Mouse (Mus musculus) adrenal gland, postnatal 25 days (tissue): Measurements from ENCODE around the gene Epha4. TPM values are rescaled to one million over a fixed set of nuclear protein-coding genes. Genes with fewer than 3 reads are reported as not detected.

Experiments used
- DNase-seq: peaks from one replicate; pipeline ENCODE4 v3.0.0; 2021; ENCODE audit warnings: mixed read lengths
- total RNA-seq: library from RNA; stranded (reverse); gene quantifications from 2 replicates; pipeline ENCODE4 v1.2.3, GENCODE M21; 2021

The Epha4 gene
- total RNA-seq, 1 experiment from 2014 or later: 2.7 TPM

- DNase-seq: no peak
Measured at GRCm38 (mm10) chr1:77444648-77445047, 70.2 kb downstream of the Epha4 start.

GRCm38 (mm10) chr1:77441987-77442386 is 72.9 kb downstream of the Epha4 start:
- DNase-seq: no peak

- no peak for DNase-seq
Measured at GRCm38 (mm10) chr1:77441401-77441800, 73.5 kb downstream of the Epha4 start.

GRCm38 (mm10) chr1:77440512-77440911 is 74.4 kb downstream of the Epha4 start:
- no peak for DNase-seq

- DNase-seq: no peak
Measured at GRCm38 (mm10) chr1:77439383-77440074, 75.4 kb downstream of the Epha4 start.

GRCm38 (mm10) chr1:77438639-77439038 is 76.2 kb downstream of the Epha4 start:
- DNase-seq: no peak

- DNase-seq: no peak
Measured at GRCm38 (mm10) chr1:77437881-77438610, 76.8 kb downstream of the Epha4 start.

GRCm38 (mm10) chr1:77435045-77435444 is 79.8 kb downstream of the Epha4 start:
- no peak for DNase-seq

GRCm38 (mm10) chr1:77433148-77433547 is 81.7 kb downstream of the Epha4 start:
- DNase-seq: no peak

GRCm38 (mm10) chr1:77432489-77432888 is 82.4 kb downstream of the Epha4 start:
- no peak for DNase-seq

GRCm38 (mm10) chr1:77429174-77429573 is 85.7 kb downstream of the Epha4 start:
- DNase-seq: no peak

GRCm38 (mm10) chr1:77426956-77427355 is 87.9 kb downstream of the Epha4 start:
- DNase-seq: no peak

GRCm38 (mm10) chr1:77425171-77425570 is 89.7 kb downstream of the Epha4 start:
- no peak for DNase-seq

GRCm38 (mm10) chr1:77421081-77421480 is 93.8 kb downstream of the Epha4 start:
- DNase-seq: no peak

- DNase-seq: no peak
Measured at GRCm38 (mm10) chr1:77420348-77420747, 94.5 kb downstream of the Epha4 start.

GRCm38 (mm10) chr1:77416872-77417271 is 98.0 kb downstream of the Epha4 start:
- no peak for DNase-seq

GRCm38 (mm10) chr1:77412871-77413669 is 101.8 kb downstream of the Epha4 start:
- DNase-seq: no peak

GRCm38 (mm10) chr1:77412285-77412684 is 102.6 kb downstream of the Epha4 start:
- no peak for DNase-seq

GRCm38 (mm10) chr1:77411222-77411621 is 103.7 kb downstream of the Epha4 start:
- no peak for DNase-seq

- DNase-seq: no peak
Measured at GRCm38 (mm10) chr1:77410716-77411115, 104.2 kb downstream of the Epha4 start.

- DNase-seq: no peak
Measured at GRCm38 (mm10) chr1:77410153-77410552, 104.7 kb downstream of the Epha4 start.

GRCm38 (mm10) chr1:77409509-77409908 is 105.4 kb downstream of the Epha4 start:
- DNase-seq: no peak

GRCm38 (mm10) chr1:77407417-77407816 is 107.5 kb downstream of the Epha4 start:
- no peak for DNase-seq
